Mouse (Mus musculus): ENCODE measurements around the gene Ren1. TPM values are rescaled to one million over a fixed set of nuclear protein-coding genes. Genes with fewer than 3 reads are reported as not detected.

Ren1 gene
- polyA plus RNA-seq, 1 experiment from 2014 or later = 1.3 TPM

DNA sequence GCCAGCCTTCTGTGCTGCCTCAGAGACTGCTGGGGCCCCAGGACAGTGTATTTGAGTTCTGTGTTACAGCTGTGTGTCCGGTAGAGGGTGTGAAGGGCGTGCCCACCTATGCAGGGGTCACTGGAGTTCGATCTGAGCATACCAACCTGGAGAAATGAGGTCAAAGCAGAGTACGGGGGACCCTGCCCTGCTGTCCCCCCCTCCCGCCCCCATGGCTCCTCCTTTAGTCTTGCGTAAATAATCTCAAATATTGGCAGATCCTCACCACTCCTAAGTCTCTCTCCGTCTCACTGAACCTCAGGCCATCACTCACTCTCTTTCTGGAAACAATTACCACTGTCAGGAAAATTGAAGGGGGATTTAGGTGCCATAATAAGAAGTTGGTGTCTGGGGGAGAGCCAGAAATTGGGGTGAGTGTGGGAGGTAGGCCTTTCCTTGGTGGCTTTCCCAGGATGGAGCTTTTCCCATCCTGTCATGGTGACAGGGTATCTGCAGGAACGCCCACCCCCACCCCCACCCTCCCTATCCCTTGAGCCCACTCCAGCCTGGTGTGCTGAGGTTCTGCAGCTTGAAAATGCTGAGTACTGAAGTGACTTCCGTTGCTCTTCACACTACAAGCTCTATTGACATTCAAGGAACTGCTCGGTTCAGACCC lies 16.8 kb downstream of the Ren1 start:
- TF ChIP-seq EP300 (IDR thresholded peaks at IDR 0.05) = no peak
- no peak for TF ChIP-seq CTCF (IDR thresholded peaks at IDR 0.05)
- H3K4me1 ChIP-seq (ENCODE audit: insufficient read depth, low read depth, low read length) = peaks cover 16% of the 10 kb centered on the region
- H3K27me3 ChIP-seq (replicated peaks; ENCODE audit: insufficient read depth, low read length) = no peaks in the 10 kb centered on the region; the same call in 1 of the 2 replicates
- DNase-seq (ENCODE audit: low spot score) = no peak
- 37% methylated on average over 10 of the region's 10 CpGs for WGBS
- no peak overlapping the region for H3K27ac ChIP-seq (ENCODE audit: low read length)
- H3K9me3 ChIP-seq (ENCODE audit: low read length) = no peaks in the 10 kb centered on the region
- no peak overlapping the region for H3K4me2 ChIP-seq (replicated peaks; ENCODE audit: low read depth, low read length)
- no peak overlapping the region for H3K4me3 ChIP-seq (ENCODE audit: low read depth, low read length)
- ATAC-seq = no peak
- no peaks in the 10 kb centered on the region for H3K36me3 ChIP-seq (ENCODE audit: insufficient read depth, low read length)
- H3K9ac ChIP-seq (replicated peaks; ENCODE audit: low read depth) = no peak overlapping the region

DNA sequence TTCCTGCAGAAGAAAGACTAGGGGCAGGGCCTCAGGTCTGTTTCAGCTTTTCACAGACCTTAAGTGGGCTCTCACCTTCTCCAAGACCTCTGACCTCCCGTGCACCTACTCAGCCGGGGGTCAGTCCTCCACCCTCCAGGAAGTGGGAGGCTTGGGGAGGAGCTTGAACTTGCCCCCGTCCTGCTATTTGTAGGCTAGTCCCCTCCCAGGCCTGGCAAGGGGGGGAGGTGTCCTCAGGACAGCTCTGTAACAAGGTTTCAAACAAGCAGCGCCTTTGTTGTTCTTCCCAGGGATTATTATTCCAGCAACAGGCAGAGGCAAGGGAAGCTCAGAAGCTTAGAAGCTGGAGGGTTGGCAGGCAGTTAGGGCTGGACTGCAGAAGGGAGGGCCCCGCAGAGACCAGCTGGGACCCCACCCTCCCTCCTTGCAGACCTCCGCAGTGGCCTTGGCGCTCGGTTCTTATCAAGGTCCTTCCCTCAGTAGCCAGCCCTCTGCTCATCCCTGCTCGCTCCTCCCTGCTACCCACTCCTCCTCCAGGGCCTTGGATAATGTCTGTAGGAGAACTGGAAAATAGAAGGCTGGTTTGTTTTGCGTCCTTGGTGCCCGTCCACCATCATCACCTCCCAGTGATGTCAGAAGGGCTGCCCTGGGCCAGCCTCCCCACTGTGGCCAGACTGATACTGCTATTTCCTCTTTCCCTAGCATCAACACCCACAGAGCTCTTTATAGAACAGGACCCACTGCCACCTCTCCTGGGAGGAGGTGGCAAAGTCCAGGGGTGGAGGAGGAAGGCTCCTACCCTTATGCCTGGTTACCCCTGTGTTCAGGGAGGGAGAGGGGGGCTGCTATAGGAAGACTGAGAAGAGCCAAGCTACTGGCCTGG lies 17.5 kb downstream of the Ren1 start:
- ATAC-seq (no peak), DNase-seq (ENCODE audit: low spot score) (no peak)
- no peak overlapping the region for H3K4me2 ChIP-seq (replicated peaks; ENCODE audit: low read depth, low read length)
- H3K27me3 ChIP-seq (replicated peaks; ENCODE audit: insufficient read depth, low read length) = no peaks in the 10 kb centered on the region; the same call in 1 of the 2 replicates
- 16% methylated on average over 8 of the region's 11 CpGs for WGBS
- no peaks in the 10 kb centered on the region for H3K36me3 ChIP-seq (ENCODE audit: insufficient read depth, low read length)
- no peaks in the 10 kb centered on the region for H3K9me3 ChIP-seq (ENCODE audit: low read length)
- no peak overlapping the region for H3K4me3 ChIP-seq (ENCODE audit: low read depth, low read length)
- H3K27ac ChIP-seq (ENCODE audit: low read length) = no peak overlapping the region
- peaks cover 16% of the 10 kb centered on the region for H3K4me1 ChIP-seq (ENCODE audit: insufficient read depth, low read depth, low read length)
- TF ChIP-seq EP300 (IDR thresholded peaks at IDR 0.05) (no peak), CTCF (IDR thresholded peaks at IDR 0.05) (no peak)
- H3K9ac ChIP-seq (replicated peaks; ENCODE audit: low read depth) = no peak overlapping the region

DNA sequence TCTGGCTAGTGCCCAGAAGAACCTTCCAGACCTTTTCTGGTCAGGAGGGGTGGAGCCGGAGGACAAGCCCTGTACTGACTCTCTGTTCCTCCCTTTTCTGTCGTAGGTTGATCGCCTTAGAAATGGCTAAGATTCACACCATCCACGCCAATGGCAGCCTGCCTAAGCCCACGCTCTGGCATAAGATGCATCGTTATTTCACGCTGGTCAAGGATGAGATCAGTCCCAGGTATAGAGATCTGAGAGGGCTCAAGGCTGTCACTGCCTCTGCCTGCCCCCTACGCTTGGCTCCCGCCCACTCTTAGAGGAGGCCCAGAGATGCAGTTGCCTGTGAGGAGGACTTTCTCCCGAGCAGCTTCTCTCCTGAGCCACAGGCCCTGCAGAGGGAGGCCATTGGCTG lies 18.3 kb downstream of the Ren1 start:
- Histone ChIP-seq H3K27ac (ENCODE audit: low read length) (no peak overlapping the region), H3K36me3 (ENCODE audit: insufficient read depth, low read length) (no peaks in the 10 kb centered on the region), H3K9me3 (ENCODE audit: low read length) (no peaks in the 10 kb centered on the region), H3K9ac (replicated peaks; ENCODE audit: low read depth) (no peak overlapping the region), H3K4me1 (ENCODE audit: insufficient read depth, low read depth, low read length) (peaks cover 15% of the 10 kb centered on the region), H3K4me3 (ENCODE audit: low read depth, low read length) (no peak overlapping the region), H3K4me2 (replicated peaks; ENCODE audit: low read depth, low read length) (no peak overlapping the region), H3K27me3 (replicated peaks; ENCODE audit: insufficient read depth, low read length) (no peaks in the 10 kb centered on the region; the same call in 1 of the 2 replicates)
- no peak for TF ChIP-seq CTCF (IDR thresholded peaks at IDR 0.05)
- no peak for TF ChIP-seq EP300 (IDR thresholded peaks at IDR 0.05)
- no peak for DNase-seq (ENCODE audit: low spot score)
- ATAC-seq = no peak
- 76% methylated on average over 10 of the region's 10 CpGs for WGBS

DNA sequence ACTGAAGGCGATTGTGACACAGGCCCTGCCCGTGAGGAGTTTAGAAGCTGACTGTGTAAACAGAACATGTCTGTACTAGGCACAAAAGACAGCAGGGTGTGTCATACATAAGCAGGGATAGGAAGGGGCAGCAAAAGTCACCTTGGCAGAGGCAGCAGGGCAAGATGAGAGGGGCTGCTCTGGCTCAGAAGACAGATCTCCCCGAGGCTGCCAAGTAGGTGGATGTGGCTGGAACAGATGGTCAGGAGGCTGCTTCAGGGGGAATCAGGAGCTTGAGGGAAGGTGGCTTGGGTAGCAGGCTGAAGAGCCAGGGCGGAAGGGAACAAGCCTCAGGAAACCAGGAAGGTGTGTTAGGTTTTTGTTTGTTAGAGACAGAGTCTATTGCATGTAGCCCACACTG lies 20.0 kb downstream of the Ren1 start:
- H3K4me1 ChIP-seq (ENCODE audit: insufficient read depth, low read depth, low read length) = 0 out of 2 replicates have a peak, but pooled peaks cover 4% of the 10 kb centered on the region
- H3K27me3 ChIP-seq (replicated peaks; ENCODE audit: insufficient read depth, low read length) = no peaks in the 10 kb centered on the region
- H3K4me2 ChIP-seq (replicated peaks; ENCODE audit: low read depth, low read length) = no peak overlapping the region
- DNase-seq (ENCODE audit: low spot score) (no peak), ATAC-seq (no peak)
- H3K36me3 ChIP-seq (ENCODE audit: insufficient read depth, low read length) = no peaks in the 10 kb centered on the region
- no peak overlapping the region for H3K4me3 ChIP-seq (ENCODE audit: low read depth, low read length)
- no peak for TF ChIP-seq EP300 (IDR thresholded peaks at IDR 0.05)
- no peak for TF ChIP-seq CTCF (IDR thresholded peaks at IDR 0.05)
- no peak overlapping the region for H3K27ac ChIP-seq (ENCODE audit: low read length)
- H3K9me3 ChIP-seq (ENCODE audit: low read length) = no peaks in the 10 kb centered on the region
- 62% methylated on average over 4 of the region's 4 CpGs for WGBS
- H3K9ac ChIP-seq (replicated peaks; ENCODE audit: low read depth) = no peak overlapping the region

DNA sequence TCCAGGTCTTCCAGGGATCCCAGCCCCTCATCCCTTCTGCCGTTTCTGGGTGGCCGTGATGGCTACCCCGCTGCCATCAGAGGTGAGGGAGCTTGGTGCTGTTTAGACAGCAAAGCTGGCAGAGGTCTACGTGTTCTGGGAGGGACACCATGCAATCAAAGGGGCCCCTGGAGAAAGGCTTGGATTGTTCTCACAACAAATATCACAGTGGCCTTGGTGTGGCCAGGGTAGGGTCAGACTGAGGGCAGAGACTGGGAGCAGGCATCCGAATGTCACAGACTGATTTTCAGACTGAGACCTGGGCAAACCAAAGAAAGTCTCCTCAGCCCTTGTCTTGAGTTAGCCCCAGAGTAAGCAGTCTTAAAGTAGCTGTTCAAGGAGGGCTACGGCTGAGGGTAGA lies 21.1 kb downstream of the Ren1 start:
- Histone ChIP-seq H3K9me3 (ENCODE audit: low read length) (no peaks in the 10 kb centered on the region), H3K27me3 (replicated peaks; ENCODE audit: insufficient read depth, low read length) (no peaks in the 10 kb centered on the region), H3K9ac (replicated peaks; ENCODE audit: low read depth) (no peak overlapping the region), H3K4me1 (ENCODE audit: insufficient read depth, low read depth, low read length) (0 out of 2 replicates have a peak, but pooled peaks cover 4% of the 10 kb centered on the region), H3K4me2 (replicated peaks; ENCODE audit: low read depth, low read length) (no peak overlapping the region), H3K27ac (ENCODE audit: low read length) (no peak overlapping the region), H3K36me3 (ENCODE audit: insufficient read depth, low read length) (no peaks in the 10 kb centered on the region), H3K4me3 (ENCODE audit: low read depth, low read length) (no peak overlapping the region)
- DNase-seq (ENCODE audit: low spot score) (no peak), ATAC-seq (no peak)
- WGBS = 71% methylated on average over 6 of the region's 6 CpGs
- TF ChIP-seq CTCF (IDR thresholded peaks at IDR 0.05) (no peak), EP300 (IDR thresholded peaks at IDR 0.05) (no peak)

DNA sequence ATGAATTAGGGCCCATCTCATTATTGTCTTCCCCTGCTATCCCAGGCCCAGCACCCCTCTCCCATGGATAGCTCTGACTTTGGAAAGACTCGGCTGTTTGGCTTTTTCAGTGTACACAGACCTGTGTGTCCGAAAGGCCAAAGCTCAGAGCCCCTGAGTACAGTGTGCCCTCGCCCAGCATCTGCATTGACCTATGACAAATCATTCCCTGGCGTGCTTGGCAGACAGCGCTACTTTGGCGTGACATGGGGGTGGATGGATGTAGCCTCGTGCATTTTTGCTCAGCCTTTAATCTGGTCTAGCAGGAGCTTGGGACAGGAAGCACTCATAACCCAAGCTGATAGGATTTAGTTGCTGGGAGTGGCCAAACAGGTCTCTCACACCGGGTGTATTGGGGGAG lies 21.8 kb downstream of the Ren1 start:
- no peak overlapping the region for H3K9ac ChIP-seq (replicated peaks; ENCODE audit: low read depth)
- H3K4me3 ChIP-seq (ENCODE audit: low read depth, low read length) = no peak overlapping the region
- WGBS = 42% methylated on average over 8 of the region's 8 CpGs
- ATAC-seq (no peak), DNase-seq (ENCODE audit: low spot score) (no peak)
- H3K27ac ChIP-seq (ENCODE audit: low read length) = no peak overlapping the region
- TF ChIP-seq EP300 (IDR thresholded peaks at IDR 0.05) (no peak), CTCF (IDR thresholded peaks at IDR 0.05) (no peak)
- no peaks in the 10 kb centered on the region for H3K9me3 ChIP-seq (ENCODE audit: low read length)
- no peak overlapping the region for H3K4me2 ChIP-seq (replicated peaks; ENCODE audit: low read depth, low read length)
- no peaks in the 10 kb centered on the region for H3K36me3 ChIP-seq (ENCODE audit: insufficient read depth, low read length)
- H3K4me1 ChIP-seq (ENCODE audit: insufficient read depth, low read depth, low read length) = 0 out of 2 replicates have a peak, but pooled peaks cover 4% of the 10 kb centered on the region
- no peaks in the 10 kb centered on the region for H3K27me3 ChIP-seq (replicated peaks; ENCODE audit: insufficient read depth, low read length)
